ENCODE assay signal across 12 mouse cellular contexts in the genomic region with DNA sequence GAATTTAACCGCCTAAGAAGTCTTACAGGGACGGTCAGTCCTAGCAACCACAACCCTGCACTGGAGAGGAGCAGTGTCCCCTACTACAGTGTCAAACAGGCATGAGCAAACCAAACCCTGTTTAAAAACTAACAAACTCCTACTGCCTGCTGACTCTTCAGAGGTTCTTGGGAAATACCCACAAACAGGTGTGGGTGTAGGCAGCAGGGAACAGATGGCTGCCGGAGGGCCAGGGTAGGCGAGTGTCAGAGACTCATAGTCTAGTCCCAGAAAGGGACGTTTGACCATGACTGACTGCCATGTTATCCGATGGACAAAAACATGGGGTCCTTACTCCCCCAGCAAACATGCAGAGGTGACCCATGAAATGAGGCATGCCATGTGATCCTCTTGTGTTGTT.
"Had no signal": no experiment of that assay in that cellular context is flagged by ENCODE, and none has a peak within 500 bp of the region (broad histone marks: within the 10 kb centered on the region; RNA-seq: fewer than 3 reads in every experiment).

No protein-coding gene starts in this region.

- ATAC-seq: inflammation-experienced regulatory T-cells, adult 6 months; intestine, postnatal 0 days; lung, postnatal 0 days; midbrain, embryonic 13.5 days had no signal

- DNase-seq: kidney, adult 8-10 months; kidney, postnatal 25 days; layer of hippocampus, postnatal 36 days; lung, adult 2 months; lung, postnatal 36 days; spleen, adult 18-20 months; thymus, adult 2 months; thymus, postnatal 25 days had no signal
